Mouse (Mus musculus) T-helper 2 cell (primary cell): ENCODE data around the gene Prkcq.

ENCODE experiments used
- in situ Hi-C: fragments of 300-600 bp; cut with MboI, MseI; formaldehyde crosslinking; loops from one replicate; pipeline ENCODE4 v1.15.1; 2025; ENCODE audit warnings: high pct_unique_total_duplicates

Gene Prkcq

DNA sequence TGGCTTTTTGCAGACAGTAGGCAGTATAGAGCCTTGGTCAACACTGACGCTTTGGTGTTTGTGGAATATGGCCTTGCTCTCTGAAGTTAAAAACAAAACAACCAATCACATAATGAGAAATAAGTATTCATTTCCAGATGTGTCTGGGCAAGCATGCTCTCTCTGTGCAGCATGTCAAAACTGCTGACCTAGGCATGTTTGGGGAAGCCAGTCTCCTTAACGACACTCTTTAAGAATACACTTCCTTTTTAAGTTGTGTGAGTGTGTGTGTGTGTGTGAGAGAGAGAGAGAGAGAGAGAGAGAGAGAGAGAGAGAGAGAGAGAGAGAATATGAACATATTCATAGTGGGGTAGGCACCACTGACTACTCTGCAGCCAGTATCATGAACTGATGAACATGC is 108.3 kb downstream of the Prkcq start:
- in situ Hi-C loops: no loop called here

DNA sequence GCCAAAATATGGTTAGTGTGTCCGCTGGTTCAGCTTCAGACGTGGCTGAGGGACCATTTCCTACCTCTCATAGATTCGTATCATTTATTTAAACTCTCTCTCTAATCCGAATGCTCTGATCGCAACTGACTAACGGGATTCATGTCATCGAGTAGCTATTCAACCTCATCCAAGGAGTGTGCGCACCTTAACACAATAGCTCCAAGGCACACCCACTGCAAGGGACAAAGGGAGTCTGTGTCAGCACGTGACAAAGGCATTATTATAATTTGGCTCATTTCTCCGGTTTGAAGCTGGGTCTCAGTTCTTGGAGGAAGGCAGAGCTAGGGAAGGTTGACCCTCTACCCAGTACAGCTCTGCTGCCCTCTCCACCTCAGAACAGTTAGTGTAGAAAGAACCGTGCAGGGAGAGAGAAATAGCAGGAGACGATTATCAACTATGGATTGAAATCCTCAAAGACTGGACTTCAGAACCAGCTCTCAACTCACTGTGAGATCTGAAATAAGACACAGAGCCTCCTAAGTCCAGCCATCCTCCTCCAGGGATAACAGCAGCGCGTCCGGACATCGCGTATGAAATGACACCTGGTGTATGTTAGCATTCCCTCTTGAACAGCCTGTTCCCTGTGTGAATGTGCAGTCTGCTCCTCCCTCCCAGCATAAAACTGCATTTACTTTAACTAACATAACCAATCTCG is 116.1 kb downstream of the Prkcq start:
- in situ Hi-C loops: no loop called here

DNA sequence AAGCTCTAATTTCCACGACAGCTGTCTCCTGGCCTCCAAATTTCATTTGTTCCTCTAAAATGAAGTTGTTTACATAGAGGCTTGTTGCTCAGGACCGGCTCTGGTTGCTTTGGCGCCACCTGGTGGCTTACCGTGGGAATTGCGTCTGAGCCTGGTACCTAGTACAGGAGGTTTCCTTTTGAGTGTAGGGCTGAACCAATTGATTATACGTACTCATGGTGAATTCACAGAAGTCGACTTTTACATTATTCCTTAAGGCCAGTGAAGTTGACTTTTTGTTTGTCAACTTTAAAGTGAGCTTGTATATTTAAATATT is 116.6 kb downstream of the Prkcq start:
- in situ Hi-C loops: no loop called here

GRCm38 (mm10) chr2:11290931-11291330 is 119.0 kb downstream of the Prkcq start:
- in situ Hi-C loops: loop anchor here (10.0 kb wide), 1 partner anchor 176 kb away; no protein-coding TSS in a partner anchor

GRCm38 (mm10) chr2:11291570-11292405 is 119.9 kb downstream of the Prkcq start:
- in situ Hi-C loops: loop anchor here (10.0 kb wide), 1 partner anchor 177 kb away; no protein-coding TSS in a partner anchor

GRCm38 (mm10) chr2:11293144-11293543 is 121.2 kb downstream of the Prkcq start:
- in situ Hi-C loops: loop anchor here (10.0 kb wide), 1 partner anchor 178 kb away; no protein-coding TSS in a partner anchor

GRCm38 (mm10) chr2:11294643-11295191 is 122.8 kb downstream of the Prkcq start:
- in situ Hi-C loops: loop anchor here (10.0 kb wide), 1 partner anchor 180 kb away; no protein-coding TSS in a partner anchor

DNA sequence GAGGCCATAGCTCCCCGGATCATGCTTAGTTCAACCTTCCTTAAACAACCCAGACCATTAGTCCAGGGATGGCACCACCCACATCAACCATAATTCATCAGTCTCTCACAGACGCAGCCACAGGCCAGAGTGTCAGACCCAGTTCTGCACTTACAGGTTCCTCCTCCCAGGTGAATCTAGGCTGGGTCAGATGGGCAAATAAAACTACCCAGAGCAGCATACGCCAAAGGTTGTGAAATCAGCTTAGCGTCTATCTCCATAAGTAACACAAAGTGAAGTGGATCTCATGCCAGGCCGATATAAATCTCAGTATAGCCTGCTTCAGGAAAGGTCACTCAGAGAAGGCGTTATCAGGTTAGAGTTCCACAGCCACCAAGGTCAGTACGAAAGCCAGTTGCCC is 126.9 kb downstream of the Prkcq start:
- in situ Hi-C loops: loop anchor here (10.0 kb wide), 1 partner anchor 184 kb away; no protein-coding TSS in a partner anchor

GRCm38 (mm10) chr2:11299366-11299765 is 127.5 kb downstream of the Prkcq start:
- in situ Hi-C loops: loop anchor here (10.0 kb wide), 1 partner anchor 185 kb away; no protein-coding TSS in a partner anchor

- in situ Hi-C loops: no loop called here
These were observed 128.5 kb downstream of the Prkcq start for GRCm38 (mm10) chr2:11300362-11300761.

DNA sequence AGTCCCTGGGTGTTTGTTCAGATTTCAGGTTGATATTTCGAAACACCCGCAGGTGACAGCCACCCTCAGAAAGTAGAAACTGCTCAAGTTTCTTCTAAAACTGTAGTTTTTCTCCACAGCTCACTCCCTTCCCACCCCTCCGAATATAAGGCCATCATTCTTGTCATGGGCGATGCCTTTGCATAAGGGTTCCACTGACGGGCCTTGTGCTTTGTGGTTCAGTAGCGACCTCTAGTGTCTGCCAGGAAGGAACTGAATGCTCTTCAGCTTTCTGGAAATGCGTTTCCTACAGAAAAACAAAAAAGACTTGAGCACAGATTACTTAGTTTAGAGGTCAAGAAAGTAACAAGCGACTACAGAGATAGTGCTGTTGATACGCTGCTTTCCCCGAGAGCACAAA is 148.3 kb downstream of the Prkcq start:
- in situ Hi-C loops: no loop called here

- in situ Hi-C loops: no loop called here
These were observed 150.5 kb downstream of the Prkcq start for GRCm38 (mm10) chr2:11322396-11322795.

DNA sequence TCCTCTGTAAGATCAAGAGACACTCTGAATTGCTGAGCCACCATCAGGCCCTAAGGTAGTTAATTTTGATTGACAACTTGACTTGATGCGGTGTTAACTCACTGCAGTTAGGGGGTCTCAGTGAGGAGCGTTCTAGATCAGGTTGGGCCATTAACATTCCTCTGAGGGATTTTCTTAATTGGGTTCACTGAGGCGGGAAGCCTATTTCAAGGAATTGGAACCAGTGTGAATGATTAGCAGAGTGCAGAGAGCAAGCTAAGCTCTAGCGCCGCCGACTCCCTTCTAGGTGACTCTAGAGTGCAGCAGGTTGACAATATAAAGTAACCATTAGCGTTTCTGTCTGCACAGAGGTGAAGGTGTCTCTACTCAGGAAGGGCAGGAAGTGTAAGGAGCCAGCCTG is 155.4 kb downstream of the Prkcq start:
- in situ Hi-C loops: no loop called here

DNA sequence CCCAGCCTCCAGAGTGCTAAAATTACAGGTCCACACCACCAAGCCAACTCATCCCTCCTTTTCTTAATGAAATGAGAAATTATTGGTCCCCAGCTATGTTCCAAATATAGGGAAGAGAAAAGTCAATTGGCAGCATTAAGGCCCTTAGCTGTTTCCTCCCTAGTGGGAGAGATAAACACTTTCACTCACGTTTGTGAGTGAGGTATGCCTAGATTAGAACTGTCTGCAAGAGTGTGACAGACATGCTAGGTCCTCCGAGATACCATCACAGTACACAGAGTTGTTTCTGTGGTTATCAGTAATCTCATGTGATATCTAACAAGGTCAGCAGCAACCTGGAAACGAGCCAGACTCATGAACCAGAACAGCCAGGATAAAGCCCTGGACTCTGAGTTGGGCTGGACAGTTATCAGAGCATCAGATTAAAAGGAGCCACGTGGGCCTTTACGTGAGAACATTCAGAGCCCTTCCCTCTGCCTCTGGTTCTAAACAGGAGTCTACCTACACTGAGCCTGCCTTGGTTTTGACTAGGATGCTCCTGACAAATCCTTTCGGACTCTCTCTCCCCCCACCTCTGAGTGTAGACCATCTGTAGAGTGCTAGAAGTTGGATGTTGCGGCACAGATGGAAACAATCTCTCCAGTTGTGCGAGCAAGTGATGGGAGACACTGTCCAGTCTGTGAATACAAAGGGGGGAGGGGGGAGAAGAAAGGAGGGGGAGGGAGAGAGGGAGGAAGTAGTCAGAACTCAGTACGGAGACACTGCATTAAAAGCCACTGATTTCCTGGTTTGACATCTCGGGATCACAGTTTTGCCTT is 157.7 kb downstream of the Prkcq start:
- in situ Hi-C loops: loop anchor here (5.0 kb wide), 3 partner anchors 58 to 213 kb away; no protein-coding TSS in a partner anchor

GRCm38 (mm10) chr2:11331528-11332446 is 159.9 kb downstream of the Prkcq start:
- in situ Hi-C loops: loop anchor here (5.0 kb wide), 3 partner anchors 56 to 211 kb away; no protein-coding TSS in a partner anchor

DNA sequence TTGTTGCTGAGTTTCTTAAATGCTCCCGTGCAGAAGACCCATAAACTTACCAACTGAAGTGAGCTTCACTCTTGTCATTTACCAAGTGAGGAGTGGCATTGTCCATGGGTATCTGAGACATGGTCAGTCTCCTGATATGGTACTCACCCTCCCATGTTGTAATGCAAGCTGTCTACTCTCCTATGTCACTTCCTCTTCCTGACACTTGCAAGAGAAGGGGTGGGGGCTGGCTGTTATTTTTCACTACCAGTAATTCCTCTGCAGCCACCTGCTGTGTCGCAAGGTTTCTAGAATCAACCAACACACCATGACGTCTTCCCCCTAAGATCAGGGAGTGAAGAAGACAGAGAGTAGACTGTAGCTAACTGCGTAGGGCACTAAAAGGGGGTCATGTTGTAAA is 160.6 kb downstream of the Prkcq start:
- in situ Hi-C loops: loop anchor here (5.0 kb wide), 3 partner anchors 55 to 210 kb away; no protein-coding TSS in a partner anchor

DNA sequence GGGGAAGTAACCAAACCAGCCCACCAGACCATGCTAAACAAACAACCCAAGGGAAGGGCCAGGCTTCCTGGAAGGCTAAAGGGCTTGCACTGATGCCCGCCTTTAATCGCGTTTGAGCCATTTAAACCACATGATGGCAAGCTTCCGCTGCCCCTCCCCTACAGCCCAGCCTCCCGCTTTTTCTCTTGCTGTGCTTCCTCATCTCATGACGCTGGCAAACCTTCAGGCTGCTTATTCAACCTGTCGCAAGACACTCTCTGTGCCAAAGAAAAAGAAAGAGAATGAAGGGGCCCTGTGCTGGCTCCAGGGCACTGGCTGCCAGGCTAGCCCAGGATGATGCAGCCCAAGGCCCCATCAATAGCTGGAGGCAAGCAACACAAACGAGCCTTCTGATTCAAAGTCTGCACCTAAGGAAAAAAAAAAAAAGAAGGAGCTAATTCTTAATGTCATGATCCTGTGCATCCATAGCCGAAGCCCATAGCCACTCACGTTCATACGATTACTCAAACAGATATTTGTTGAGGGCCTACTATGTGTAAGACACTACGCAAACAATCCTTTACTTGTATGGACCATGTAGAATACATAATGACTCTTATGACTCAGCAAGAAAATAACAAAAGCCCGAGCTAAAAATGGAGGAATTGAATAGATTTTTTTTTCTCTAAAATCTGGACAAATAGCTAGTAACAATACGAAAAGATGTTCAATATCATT is 161.6 kb downstream of the Prkcq start:
- in situ Hi-C loops: loop anchor here (5.0 kb wide), 3 partner anchors 54 to 209 kb away; no protein-coding TSS in a partner anchor

GRCm38 (mm10) chr2:11336320-11336719 is 164.4 kb downstream of the Prkcq start:
- in situ Hi-C loops: no loop called here
